Mouse (Mus musculus): ENCODE measurements around the gene Tnik.

The Tnik gene

DNA sequence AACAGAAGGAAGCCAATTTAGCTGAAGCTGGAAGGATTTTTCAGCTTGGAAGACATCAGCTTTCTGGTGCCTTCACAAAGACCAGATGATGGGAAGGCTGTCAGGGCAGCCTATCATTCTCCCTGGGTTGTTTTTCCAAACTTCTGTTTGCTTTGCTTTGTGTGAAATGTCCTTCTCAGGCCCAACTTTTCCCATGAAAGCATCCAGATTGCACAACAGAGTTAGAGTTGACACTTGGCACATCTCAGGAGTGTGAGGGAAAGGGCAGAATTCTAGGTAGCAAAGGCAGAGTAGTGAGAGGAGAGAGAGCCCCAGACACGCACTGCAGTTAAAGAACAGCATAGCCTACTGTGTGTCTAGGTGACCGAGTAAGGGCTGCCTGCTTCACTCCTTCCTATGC is 194.5 kb downstream of the Tnik start:
- in situ Hi-C loops (cut with MseI, MboI), result no loop called here

DNA sequence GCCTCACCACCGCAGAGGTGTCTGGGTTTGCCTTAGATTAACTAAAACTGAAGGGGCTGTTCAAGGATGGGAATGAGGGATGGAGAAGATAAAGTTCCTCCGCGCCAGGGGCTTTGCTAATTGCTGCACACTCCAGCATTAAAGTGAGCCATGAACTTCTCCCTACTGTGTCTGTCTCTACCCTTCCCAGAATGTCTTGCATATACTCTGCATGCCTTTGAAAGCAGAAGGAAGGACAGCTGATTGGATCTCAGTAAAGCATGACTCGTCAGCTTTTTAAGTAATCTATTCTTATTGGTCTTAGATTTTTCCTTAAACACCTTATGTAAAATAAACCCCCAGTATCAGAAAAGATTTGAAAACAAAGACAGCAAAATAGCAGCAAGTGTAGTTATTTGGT is 203.7 kb downstream of the Tnik start:
- in situ Hi-C loops (cut with MseI, MboI), result no loop called here

DNA sequence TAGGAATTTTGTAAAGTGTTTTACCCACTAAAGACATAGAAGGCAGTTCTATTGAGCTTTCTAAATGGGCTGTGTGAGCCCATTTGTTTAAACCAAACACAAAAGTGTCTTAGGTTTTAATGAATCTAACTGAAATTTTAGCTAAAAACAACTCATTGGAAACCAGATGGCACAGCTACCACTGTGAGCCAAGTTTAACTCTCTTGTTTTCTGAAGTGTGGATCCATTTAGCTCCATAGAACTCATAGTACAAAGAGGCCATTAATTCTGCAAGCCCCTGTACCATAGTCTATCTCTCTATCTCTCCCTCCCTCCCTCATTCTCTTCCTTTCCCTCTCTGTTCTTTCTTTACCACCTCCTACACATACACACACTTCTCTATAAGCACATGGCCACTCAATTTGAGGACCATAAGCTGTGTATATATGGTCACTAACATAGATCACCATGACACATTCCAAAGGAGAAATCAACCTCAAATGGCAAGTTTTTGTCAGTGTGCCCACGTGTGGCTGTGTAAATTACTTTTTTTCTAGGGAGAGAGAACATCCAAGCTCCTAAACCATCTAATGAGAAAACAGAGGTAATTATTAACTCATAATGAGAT is 204.2 kb downstream of the Tnik start:
- in situ Hi-C loops (cut with MseI, MboI), result no loop called here

- in situ Hi-C loops (cut with MseI, MboI), result no loop called here
These were observed 204.9 kb downstream of the Tnik start for GRCm38 (mm10) chr3:28467871-28468285.

DNA sequence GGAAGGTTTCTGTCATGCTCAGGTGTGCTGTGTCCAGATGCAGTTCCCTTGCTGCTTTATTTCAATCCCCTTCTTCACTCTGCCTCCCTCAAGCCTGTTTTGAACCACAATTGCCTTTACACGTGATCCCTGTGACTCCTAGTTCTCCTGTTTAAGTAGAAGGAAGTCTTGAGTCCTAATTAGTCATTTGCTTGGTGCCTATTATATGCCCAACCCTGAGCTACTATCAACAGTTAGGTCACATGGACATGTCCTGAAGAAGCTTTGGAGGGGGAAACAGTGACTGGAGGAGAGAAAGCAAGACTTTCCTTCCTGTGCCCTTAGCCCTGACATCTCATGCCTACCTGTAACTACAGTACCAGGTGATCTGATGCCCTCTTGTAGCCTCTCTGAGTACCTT is 210.4 kb downstream of the Tnik start:
- in situ Hi-C loops (cut with MseI, MboI), result no loop called here

DNA sequence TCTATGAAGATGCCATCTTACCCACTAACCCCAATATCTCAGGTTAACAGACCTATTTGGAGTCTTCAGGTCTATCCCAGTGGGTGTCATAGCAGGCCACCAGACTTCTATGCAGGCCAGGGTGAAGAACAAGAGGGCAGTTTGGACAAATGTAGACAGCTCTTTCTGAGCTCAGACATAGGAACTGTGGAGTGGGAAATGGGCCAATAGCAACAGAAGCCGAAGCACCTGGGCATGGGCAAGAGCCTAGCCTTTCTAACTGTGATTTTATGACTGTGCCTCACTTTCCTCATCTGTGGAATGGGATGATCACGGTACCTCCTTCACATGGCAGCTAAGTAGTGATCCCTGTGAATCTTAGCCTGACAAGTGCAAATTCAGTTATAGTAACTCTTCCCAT is 214.4 kb downstream of the Tnik start:
- in situ Hi-C loops (cut with MseI, MboI), result no loop called here

DNA sequence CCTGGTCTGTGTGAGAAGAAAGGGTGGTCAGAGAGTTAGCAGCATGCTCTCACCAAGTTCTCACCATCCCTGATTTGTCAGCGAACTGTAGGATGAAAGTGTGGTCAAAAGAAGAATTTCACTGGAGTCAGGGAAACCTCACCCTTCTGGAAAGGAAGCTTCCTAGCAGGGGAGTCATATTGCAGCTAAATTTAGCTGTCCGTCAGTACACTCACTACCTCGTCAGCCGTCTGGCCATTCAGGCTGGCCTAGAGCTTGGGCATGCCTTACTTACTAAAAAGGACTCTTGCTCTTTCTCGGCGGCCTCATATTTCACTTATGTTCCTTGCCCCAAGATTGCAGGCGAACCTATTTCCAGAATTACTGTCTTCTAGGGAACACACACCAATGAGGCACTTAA is 222.7 kb downstream of the Tnik start:
- in situ Hi-C loops (cut with MseI, MboI), result no loop called here

DNA sequence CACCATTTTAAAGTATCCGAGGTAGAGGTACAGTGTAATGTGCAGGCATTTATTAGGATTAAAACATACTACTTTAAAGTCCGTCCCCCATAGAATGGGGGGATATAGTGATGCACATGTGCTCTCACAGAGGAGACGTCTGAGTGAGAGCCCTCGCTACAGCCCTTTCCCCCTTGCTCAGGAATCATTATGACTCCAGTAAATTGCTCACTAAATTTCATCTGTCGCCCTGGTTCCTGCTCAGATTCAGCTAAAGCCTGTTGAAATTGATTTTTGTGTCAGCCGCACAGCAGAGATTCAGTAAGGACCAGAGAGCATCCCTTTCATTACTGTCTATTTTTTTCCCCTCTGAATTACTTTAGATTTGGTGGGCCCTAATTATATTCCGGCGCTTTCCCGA is 224.4 kb downstream of the Tnik start:
- in situ Hi-C loops (cut with MseI, MboI), result no loop called here

- in situ Hi-C loops (cut with MseI, MboI), result no loop called here
These were observed 228.3 kb downstream of the Tnik start for GRCm38 (mm10) chr3:28491085-28492041.

DNA sequence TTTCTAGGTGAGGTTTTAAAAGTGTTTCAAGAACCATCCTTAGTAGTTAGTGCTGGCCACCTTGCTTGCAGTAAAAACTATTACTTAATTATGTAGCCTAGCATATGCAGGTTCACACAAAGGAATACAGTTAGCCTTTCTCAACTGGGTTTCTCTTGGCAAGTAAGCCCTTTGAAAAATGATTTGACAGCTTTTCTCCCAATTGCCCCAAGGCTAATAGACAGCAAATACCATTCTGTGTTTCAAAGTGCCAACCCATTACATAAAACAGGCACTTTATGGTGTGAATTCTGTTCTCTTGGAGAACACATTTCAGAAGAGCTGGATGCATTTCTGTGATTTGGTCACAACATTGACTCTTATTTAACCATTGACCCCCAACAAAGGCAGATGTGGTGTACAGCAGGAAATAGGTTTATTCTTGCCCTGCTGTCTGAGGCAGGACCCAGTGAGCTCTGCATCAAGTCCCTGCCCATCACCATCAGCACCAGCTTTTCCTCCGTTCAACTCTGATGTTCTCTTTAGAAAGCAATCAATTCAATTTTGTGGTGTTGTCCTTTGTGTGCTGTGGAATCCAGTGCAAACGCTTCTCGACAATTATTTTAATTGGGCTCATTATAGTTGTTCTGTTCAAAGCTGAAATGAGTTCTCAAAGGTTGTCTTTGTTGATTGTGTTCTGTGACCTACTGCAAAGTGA is 233.9 kb downstream of the Tnik start:
- in situ Hi-C loops (cut with MseI, MboI), result no loop called here

DNA sequence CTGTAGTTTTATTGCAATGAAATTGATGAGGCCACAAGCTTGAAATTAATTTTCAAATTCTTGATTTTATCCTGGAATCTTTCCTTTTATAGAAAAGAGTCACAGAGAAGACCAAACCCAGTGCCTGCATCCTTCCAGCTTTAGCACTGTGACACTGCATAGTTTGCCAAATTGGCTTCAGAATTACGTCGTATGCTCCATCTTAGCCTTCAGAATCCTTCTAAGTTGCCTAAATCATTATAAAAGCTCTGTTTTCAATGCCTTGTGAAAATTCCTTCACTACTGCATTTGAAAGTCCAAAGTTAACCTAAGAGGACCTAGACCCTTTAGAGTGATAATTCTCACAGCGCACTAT is 234.5 kb downstream of the Tnik start:
- in situ Hi-C loops (cut with MseI, MboI), result no loop called here

- in situ Hi-C loops (cut with MseI, MboI), result no loop called here
These were observed 239.7 kb downstream of the Tnik start for GRCm38 (mm10) chr3:28502697-28503096.

DNA sequence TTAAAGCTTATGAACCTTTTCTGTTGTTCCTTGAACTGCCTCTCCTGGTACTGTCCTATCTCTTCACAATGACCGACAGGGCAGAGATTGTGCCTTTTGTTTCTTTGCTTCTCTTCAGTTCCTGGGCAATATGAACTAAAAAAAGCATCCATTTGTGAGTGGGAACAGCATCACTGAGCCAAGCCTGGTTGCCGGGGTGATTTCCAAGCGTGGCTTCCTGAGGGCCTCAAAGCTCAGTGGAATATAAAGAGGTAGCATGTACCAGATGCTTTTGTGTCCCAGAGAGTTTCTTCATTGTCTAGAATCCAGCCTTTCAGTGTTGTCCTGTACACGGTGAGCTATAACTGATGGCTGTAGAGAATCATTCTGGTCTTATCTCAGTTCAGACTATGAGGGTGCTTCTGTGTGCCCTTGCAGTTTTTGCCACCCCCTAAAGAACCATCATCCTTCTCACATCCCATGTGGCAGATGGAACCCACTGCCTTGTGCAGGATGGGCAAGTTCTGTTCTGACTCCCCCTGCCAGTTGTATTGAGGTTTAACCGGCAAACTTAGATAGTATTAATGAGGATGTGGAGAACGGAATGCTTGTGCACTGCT is 246.4 kb downstream of the Tnik start:
- in situ Hi-C loops (cut with MseI, MboI), result no loop called here

DNA sequence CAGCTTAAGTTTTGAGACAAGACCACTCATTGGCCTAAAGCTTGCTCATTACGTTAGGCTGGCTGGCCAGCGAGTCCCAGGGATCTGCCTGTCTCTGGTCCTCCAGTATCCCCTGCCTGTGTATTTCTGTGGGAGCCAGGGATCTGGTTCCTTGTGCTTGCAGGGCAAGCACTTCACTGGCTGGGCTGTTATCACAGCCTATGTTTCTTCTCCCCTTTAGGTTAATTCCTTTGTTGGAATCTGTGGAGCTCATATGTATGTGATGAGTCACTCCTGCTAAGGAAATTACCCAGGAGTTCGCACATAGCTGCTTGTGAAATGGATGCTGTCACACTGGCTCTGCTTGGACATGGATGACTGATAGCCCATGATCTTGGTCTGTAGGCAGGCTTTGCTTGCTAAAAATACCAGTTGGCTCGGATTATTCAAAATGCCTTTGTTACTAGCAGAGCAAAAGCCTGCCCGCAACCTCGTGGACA is 260.0 kb downstream of the Tnik start:
- in situ Hi-C loops (cut with MseI, MboI), result no loop called here

DNA sequence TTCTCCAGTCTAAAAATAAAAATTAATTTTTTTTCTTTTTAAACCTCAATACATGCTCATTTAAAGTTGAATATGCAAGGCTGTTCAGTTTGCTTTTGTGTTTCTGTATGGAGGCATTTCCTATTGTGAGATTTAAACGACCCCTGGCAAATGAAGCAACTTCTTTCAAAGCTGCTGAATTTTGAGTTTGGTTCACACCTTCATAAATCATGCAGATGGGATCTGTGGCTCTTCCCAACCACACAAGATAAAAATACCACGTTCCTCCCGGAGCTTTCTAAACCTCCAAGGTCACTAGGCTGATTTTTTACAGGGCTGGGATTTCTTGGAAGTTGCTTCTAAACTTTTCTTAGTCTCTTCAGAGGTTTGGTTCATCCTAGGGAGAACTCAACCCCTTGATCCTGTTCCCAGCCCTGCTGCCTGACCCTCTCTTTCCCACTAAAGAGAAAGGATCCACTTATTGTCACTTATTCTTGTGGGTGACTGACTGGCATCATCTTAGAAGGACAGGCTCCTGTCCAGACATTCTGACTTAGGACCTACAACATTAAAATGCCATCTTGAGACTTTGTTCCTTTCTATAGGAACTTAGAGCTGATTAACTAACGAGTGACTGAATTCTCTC is 260.6 kb downstream of the Tnik start:
- in situ Hi-C loops (cut with MseI, MboI), result no loop called here

- in situ Hi-C loops (cut with MseI, MboI), result no loop called here
These were observed 261.5 kb downstream of the Tnik start for GRCm38 (mm10) chr3:28524562-28524961.

- in situ Hi-C loops (cut with MseI, MboI), result no loop called here
These were observed 263.7 kb downstream of the Tnik start for GRCm38 (mm10) chr3:28526671-28527070.

DNA sequence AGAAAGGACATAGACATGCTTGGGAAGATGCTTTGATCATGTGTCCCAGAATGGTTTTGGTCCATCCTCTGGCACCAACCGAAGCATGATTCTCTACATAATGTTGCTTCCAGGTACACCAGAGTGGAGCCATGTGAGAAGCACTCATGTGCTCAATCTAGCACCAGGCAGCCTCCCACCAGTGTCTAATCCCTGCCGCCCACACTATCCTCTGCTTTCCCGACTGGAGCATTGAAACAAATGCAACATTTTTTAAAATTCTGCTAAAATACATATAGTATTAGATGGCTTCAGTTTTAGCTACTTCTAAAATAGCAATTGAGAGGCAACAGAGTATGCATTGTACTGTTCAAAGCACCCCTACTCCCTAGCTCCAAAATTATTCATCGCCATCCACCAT is 264.2 kb downstream of the Tnik start:
- in situ Hi-C loops (cut with MseI, MboI), result no loop called here

- in situ Hi-C loops (cut with MseI, MboI), result no loop called here
These were observed 266.5 kb downstream of the Tnik start for GRCm38 (mm10) chr3:28529548-28529947.

- in situ Hi-C loops (cut with MseI, MboI), result no loop called here
These were observed 268.4 kb downstream of the Tnik start for GRCm38 (mm10) chr3:28531294-28531956.

DNA sequence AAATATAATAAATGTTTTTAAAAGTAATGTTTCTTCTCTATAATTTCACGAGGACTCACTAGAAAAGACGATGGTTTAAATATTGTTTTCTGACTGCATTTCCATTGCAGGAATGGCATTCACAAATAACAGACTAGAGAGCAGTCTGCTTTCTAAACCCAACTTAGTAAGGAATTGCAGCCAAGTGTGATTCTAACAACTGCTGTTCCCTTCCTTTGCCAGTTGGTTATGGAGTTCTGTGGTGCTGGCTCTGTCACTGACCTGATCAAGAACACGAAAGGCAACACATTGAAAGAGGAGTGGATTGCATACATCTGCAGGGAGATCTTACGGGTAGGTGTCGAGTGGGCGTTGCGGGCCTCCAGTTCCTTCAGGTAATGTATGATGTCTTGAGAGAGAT is 269.7 kb downstream of the Tnik start:
- in situ Hi-C loops (cut with MseI, MboI), result no loop called here

Data from mouse trophoblast stem cell (cell line).